Mouse (Mus musculus): ENCODE measurements around the gene Sh3bp1.

Sh3bp1 gene

GRCm38 (mm10) chr15:78948152-78948725 lies 48.7 kb downstream of the Sh3bp1 start:
- DNase-seq, result no peak

DNA sequence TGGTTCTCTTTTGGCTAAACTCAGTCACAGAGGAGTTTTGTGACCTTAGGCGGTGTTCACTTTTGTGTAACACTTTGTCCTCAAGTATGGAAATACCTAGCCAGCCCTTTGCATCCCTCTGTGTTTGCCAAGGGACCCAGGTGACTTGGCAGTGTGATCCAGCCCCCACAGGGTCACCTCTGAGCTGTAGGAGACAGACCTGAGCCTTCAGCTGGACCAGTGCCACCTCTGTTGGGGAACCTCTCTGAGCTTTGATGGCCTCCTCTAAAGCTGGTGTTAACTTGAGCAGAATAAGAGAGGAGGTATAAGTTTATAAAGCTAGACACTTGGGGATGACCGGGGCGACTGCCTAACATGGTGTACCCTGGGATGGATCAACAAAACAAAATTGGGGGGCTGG lies 49.3 kb downstream of the Sh3bp1 start:
- DNase-seq, result no peak

DNA sequence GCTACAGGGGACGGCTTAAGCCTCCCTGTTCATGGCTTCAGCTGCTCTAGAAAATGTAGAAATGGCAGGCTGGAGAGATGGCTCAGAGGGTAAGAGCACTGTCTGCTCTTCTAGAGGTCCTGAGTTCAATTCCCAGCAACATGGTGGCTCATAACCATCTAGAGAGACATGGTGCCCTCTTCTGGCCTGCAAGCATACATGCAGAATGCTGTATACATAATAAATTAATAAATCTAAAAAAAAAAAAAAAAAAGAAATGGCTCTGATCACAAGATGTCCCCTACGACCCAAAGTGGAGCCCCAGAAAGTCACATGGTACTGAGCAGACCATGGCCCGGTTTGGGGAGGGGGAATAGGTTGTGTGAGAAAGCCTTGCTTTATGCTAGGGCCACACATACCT lies 56.1 kb downstream of the Sh3bp1 start:
- DNase-seq, result no peak

DNA sequence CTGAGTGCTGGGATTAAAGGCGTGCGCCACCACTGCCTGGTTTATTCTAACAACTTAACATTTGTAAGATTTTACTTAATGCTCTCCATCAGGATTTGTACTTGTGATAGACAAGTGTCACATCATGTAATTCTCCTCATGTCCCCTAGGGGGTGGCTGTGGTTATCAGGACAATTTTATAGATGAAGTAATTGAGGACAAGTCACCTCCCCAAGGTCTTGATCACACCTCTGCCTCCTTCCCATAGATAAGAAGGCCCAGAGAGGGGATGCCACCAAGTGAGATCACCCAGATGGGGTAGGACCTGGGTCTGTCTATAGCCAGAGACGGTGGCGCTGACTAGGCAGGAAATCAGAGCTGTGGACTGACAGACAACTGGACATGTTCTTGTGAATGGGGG lies 56.8 kb downstream of the Sh3bp1 start:
- DNase-seq, result no peak

DNA sequence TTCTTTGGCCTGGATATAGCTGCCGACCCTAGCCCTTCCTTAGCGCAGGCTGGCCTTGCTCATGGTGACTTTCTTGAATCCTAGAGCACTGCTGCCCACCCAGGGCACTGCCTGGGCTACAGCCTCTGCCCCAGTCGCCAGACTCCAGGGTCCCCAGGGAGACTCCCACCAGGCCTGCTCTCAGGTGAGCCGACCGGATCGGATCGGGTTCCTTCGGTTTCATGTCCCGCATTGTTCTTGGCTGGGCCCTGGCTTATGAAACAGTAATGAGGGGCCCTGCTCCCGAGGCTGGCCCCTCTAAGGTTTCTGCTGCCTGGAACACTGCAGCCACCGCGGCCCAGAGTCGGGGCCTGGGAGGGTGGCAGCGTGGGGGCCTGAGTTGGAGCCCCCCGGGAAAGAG lies 57.5 kb downstream of the Sh3bp1 start:
- DNase-seq, result no peak

GRCm38 (mm10) chr15:78959537-78959936 lies 60.0 kb downstream of the Sh3bp1 start:
- no peak for DNase-seq

DNA sequence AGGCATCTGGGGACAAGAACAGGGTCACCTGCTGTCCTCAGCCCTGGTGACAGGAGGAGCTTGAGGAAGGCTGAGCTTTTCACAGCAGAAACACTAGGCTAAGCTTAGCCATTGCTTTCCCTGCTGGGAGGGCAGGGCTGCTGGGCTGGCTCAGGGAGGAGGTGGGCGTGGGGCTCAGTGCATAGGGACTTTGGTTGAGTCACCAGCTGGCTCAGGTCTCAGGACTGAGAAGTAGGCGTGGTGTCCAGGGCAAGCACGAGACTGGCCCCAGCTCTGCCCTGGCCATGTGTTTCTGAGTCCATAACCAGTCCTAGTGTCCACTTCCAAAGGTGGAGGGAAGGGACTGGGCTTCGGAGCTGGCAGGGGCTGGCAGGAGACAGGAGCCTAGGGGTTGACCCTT lies 60.5 kb downstream of the Sh3bp1 start:
- DNase-seq, result no peak

All from thymus, postnatal 4 days (tissue).